Mouse (Mus musculus) left cerebral cortex, adult 2 months (tissue): ENCODE measurements at regions not wholly inside any gene's neighbourhood (a gene's known extent, or its start where the extent isn't known, plus 50 kb on each side); places are given as distances from the start of the nearest gene placed in this dataset.

Experiments used
- DNase-seq, 2 experiments: peaks; one replicate each; pipeline ENCODE4 v3.0.0; 2021 to 2022; ENCODE audit warnings: low spot score in 2 of 2, mixed read lengths in 1 of 2; ENCODE audit errors: extremely low spot score in 1 of 2
- H3K27ac ChIP-seq: fragments of 200-600 bp; 2 replicates; pipeline ENCODE4 v1.8.1; 2022
- H3K4me3 ChIP-seq: fragments of 200-600 bp; 2 replicates; pipeline ENCODE4 v1.8.1; 2022
- CTCF ChIP-seq: fragments of 200-600 bp; IDR thresholded peaks from 2 replicates; pipeline ENCODE4 v1.8.1; 2022; ENCODE audit warnings: antibody characterized with exemption, mild to moderate bottlenecking, moderate library complexity
- intact Hi-C: fragments of 180-260 bp; cut with DNase I; formaldehyde crosslinking; loops from one replicate; pipeline ENCODE4 v1.15.1; 2025

DNA sequence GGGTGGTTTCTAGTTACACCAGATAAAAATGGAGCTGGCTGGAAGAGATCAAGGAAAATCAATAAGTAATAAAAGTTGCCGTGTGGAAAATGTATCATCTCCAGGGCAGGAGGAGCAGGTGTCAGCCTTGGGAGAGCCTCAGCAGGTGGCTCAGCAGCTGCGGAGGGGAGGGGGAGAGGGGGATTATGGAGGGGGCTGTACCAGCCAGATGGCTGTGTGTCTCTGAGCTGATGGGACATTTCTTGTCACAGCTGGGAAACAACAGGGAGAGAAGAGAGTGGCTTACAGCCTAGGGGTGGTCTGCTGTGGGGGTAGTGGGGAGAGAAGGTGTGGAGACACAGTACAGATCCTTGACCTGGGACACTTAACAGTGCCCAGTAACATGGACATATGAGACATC is 116.5 kb downstream of the Matn1 start:
- DNase-seq = no peak
- no peak overlapping the region for H3K4me3 ChIP-seq
- H3K27ac ChIP-seq = no peak overlapping the region
- no peak for TF ChIP-seq CTCF
- intact Hi-C loops = no loop called here

DNA sequence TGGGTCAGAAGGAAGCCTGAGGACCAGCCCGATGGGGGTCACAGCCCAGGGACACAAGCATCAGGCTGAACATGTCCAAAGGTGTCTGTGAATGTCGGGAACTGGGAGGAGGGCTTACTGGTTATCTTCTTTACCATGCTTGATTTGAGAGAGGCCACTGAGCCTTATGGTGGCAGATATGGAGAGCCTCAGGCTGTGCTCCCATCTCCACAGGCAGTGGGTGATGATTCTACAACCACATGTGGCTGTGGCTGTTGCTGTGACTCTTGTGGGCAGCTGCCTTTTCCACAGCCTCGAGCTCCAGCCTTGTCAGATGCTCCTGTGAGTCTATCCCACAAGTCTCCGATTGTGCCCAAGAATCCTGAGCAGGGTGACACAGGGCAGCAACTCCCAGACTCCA is 118.4 kb downstream of the Matn1 start:
- Histone ChIP-seq H3K4me3 (no peak overlapping the region), H3K27ac (no peak overlapping the region)
- DNase-seq = no peak
- TF ChIP-seq CTCF = no peak
- intact Hi-C loops = no loop called here

DNA sequence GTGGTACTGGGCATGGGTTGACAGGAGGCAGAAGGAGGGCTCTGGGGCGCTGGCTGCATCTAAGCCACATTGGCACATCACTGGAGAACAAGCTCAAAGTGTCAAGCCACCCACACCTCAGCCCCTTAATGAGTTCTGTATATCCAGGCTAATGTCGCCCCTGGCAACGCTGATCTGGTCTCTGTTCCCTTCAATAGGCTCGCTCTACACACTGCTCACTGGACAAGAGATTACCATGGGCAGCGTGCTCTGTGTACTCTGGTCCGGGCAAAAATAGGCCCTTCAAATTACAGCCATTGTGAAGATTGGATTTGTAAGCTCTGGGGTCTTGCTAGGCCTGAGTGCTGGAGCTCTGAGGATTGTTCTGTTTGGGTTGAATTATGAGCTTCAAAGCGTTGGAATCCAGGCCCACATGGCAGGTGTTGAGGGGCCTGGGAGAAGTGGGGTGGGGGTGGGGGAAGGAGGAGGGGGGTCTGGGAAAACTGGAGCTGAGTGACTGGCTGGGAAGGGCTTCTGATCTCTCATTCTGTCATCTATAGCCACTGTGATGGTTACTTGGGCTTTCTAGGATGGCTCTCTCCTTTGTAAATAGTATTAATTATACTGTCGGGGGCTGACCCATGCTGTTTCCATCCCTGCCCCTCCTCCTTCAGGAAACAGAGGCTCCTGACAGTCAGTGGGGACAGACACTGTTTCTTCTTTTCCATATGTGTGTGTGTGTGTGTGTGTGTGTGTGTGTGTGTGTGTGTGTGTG is 122.2 kb downstream of the Matn1 start:
- H3K4me3 ChIP-seq = no peak overlapping the region
- no peak for DNase-seq
- H3K27ac ChIP-seq = no peak overlapping the region
- intact Hi-C loops = no loop called here
- TF ChIP-seq CTCF = no peak

DNA sequence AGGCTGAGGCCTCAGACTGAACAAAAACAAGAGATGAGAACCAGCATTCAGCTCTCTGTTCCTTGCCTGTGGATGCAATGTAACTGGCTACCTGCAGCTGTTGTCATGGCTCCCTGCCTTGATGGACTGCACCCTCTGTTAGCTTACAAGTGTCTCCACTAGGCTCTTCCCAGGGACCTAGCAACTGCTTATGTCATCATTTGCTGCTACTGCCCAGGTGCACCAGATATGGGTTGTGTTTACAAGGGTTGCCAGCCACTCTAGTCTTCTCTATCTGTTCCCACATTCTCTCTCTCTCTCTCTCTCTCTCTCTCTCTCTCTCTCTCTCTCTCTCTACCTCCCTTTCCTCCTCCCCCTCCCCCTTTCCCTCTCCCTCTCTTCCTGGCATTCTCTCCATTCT is 126.4 kb downstream of the Matn1 start:
- no peak overlapping the region for H3K4me3 ChIP-seq
- intact Hi-C loops = no loop called here
- no peak for TF ChIP-seq CTCF

DNA sequence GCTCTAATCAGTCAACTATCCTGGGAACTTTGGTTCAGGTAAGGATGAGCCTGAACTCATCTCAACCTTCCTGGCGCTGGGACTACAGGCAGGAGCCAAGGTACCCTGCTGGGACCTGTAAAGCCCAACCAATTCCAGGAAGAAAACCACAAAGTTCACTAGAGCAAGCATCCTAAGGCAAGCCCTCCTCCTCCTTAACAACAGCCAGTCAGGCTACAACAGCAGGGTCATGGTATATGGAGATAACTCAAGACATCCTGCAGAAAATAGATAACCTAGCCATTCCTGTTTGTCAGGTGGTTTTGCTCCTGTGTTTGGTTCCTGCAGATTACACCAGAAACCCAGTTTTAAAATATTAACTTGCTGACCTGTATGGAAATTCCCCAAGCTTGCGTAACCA is 128.4 kb downstream of the Matn1 start:
- DNase-seq = no peak
- no peak for TF ChIP-seq CTCF
- no peak overlapping the region for H3K4me3 ChIP-seq
- intact Hi-C loops = no loop called here
- no peak overlapping the region for H3K27ac ChIP-seq

More for the DNA sequence above, 126.4 kb downstream of the Matn1 start:
- no peak overlapping the region for H3K27ac ChIP-seq
- DNase-seq = no peak

DNA sequence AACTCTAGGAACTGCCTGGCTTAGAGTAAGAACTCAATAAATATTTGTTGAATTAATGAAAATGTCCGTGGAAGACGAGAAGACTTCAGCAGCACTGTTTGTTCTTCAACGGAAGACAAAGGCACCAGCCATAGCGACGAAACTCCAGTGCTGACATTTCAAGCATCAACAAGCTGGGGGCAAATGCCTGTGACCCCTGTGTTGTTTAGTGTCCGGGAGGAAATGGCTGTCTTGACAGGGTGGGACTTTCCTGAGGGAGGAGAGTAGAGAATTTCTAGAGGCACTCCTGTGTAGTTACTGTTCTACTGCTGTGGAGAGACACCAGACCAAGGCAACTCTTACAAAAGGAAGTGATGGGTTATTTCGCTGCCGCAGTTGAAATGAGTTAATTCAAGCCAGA is 129.2 kb downstream of the Matn1 start:
- no peak for DNase-seq

DNA sequence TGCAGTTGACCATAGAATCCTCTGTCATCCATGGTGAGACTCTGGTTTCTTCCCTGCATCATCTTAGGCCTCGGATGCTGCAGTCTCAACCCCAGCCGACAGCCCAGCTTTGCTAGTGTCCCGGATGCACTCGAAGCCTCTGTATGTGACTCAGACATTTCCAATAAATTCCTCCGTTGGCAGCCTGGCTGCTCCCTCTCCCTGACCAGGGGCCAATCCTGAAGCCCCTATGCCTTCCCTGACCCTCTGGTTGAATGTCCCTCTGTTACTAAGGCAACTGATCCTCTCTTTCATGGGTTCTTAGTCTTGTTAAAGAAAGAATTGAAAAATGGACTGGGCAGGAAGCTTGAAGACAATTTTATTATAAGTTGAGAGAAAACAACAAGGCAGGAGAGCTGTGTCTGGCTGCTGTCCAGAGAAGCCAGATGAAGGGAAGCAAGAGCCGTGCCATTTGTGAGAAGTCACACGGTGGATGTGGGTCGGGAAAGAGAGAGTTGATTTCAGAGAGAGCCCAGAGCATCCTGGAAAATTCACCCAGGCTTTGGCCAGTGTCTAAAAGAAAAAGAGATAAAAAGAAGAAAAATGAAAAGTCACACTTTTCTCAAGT is 131.2 kb downstream of the Matn1 start:
- no peak for DNase-seq
- Histone ChIP-seq H3K27ac (no peak overlapping the region), H3K4me3 (no peak overlapping the region)
- no peak for TF ChIP-seq CTCF
- intact Hi-C loops = no loop called here

More for the DNA sequence above, 129.2 kb downstream of the Matn1 start:
- no peak overlapping the region for H3K4me3 ChIP-seq
- no peak for TF ChIP-seq CTCF
- intact Hi-C loops = no loop called here
- H3K27ac ChIP-seq = no peak overlapping the region

DNA sequence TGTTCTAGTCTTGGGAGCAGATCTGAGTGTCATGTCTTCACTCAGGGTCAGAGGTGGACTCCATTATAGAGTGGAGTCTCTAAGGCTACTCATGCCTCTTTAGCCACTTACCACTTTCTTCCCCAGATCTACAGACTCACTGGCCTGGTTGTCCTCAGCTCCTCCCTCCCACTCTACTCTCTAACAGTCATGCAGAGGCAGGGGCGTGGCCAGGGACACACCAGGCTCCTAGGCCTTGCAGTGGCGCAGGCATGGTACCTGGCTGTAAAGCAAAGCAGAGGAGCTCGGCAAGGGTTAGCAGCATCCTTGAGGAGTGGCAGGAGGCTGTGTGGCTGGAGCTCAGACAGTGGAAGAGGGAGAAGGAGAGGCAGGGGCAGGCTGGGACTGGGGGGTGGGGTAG is 132.4 kb downstream of the Matn1 start:
- Histone ChIP-seq H3K27ac (no peak overlapping the region), H3K4me3 (no peak overlapping the region)
- intact Hi-C loops = no loop called here
- no peak for TF ChIP-seq CTCF
- no peak for DNase-seq

DNA sequence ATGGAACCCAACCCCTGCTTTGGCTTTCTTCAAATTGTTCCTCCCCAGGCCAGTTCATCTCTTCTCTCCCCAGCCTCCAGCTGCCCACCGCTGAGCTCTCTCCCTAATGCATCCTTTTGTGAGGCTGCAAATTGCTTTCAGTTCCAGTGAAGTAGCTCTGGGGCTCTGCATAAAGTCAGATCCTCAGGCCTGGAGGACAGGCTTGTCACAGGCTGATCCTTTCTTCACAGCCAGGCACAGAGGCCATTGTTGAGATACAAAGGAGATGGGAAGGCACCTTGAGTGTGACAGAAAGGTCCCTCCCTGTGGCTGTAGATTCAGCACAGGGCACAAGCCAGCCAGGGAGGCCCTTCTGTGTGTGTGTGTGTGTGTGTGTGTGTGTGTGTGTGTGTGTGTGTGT is 135.9 kb downstream of the Matn1 start:
- intact Hi-C loops = no loop called here

DNA sequence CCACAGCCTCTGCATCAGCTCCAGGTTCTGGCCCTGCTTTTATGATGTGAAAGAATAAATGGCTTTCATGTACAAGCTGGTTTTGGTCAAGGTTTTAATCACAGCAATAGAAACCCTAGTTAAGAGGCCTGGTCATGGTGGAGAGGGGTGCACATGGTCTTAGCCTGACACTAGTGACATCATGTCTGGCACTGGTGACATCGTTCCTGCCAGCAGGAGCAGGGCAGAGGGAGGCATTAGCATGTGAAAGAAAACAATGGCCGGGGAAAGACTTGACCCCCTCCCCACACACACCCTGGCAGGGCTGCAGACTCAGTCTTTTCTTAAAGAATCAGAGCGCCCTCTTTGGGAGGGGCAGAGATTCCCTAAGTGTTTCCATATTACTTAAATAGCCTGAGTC is 139.2 kb downstream of the Matn1 start:
- intact Hi-C loops = no loop called here
- DNase-seq = no peak
- TF ChIP-seq CTCF = no peak
- H3K27ac ChIP-seq = no peak overlapping the region
- no peak overlapping the region for H3K4me3 ChIP-seq

More for the DNA sequence above, 135.9 kb downstream of the Matn1 start:
- no peak for TF ChIP-seq CTCF
- Histone ChIP-seq H3K27ac (no peak overlapping the region), H3K4me3 (no peak overlapping the region)
- DNase-seq = no peak

DNA sequence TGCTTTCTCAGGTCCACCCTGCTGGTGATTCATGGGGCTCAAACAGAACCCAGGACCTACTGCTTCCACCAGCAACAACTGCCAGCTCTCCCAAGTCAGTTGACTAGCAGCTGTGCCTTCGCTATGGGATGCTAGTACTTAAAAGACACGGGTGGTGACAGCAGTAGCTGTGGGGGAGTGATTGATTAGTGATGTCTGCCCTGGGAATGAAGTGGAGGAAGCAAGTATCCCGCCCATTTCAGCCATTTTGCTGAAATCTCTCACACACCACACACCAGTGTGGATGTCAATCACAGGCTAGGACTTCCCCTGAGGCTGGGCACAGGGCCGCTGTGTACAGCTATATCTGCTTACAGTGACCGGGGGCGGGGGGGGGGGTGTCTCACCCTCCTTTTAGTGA is 153.2 kb downstream of the Matn1 start:
- no peak for DNase-seq
- intact Hi-C loops = no loop called here
- Histone ChIP-seq H3K27ac (no peak overlapping the region), H3K4me3 (no peak overlapping the region)
- TF ChIP-seq CTCF = no peak

DNA sequence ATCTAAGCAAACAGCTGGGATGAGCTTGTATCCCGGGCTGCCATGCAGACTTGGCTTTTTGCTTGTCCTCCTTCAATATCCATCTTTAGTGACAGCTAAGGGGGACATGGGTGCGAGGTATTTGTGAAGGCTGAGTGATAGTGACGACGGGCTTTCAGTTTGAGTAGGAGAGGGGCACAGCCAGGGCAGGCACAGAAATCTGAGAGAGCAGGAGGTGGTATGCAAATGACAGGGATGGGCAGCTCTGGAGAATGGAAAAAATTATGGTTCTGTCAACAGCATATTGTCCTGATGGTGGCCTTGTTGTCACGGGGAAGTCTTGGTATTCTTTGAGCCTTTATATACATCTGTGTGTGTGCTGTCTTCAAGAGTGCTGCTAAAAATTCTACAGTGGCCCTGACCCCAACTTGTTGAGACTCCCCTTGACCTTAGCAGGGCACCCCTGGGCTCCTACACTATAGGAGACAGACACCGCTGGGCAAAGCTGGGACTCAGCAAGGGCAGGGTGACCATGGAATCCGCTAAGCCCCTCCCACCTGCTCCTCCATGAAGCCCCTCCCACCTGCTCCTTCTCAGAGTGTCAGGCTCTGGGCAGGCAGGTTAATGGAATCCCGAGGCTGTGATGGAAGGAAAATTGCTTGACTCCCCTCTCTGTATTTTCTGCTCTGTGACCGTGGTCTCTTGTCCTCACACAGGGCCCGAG is 156.1 kb downstream of the Matn1 start:
- intact Hi-C loops = loop anchor here (10.0 kb wide), 1 partner anchor 735 kb away; the partner anchor contains the start of gene Ptpru
- Histone ChIP-seq H3K27ac (no peak overlapping the region), H3K4me3 (no peak overlapping the region)
- no peak for TF ChIP-seq CTCF
- DNase-seq = no peak

DNA sequence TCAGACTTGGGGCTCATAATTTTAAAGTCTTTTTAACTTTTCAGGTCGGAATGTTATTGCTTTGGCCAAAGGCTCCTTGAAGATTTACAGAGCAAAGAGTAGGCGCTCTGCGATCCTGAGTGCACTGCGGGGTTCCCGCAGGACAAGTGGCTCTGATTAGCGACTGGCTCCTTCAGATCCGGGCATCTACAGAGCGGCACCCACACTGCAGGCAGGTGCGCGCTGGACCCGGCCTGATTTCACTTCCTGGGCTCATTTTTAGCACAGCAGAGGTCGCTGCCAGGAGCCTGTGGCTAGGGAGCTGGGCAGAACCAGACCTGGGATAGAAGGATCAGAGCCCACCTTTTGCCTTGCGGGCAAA is 156.6 kb downstream of the Matn1 start:
- H3K27ac ChIP-seq = no peak overlapping the region
- DNase-seq = no peak
- no peak for TF ChIP-seq CTCF
- H3K4me3 ChIP-seq = no peak overlapping the region
- intact Hi-C loops = loop anchor here (10.0 kb wide), 1 partner anchor 734 kb away; the partner anchor contains the start of gene Ptpru
